Mouse (Mus musculus) heart, postnatal 14 days (tissue): Measurements from ENCODE around the gene Cpne4. TPM values are rescaled to one million over a fixed set of nuclear protein-coding genes. Genes with fewer than 3 reads are reported as not detected.

ENCODE experiments used
- DNase-seq, 2 experiments: peaks; one replicate each; pipeline ENCODE4 v3.0.0; 2021 to 2022
- intact Hi-C: fragments of 180-260 bp; cut with DNase I; formaldehyde crosslinking; loops from one replicate; pipeline ENCODE4 v1.15.1; 2025
- long read RNA-seq, 2 experiments: library from polyadenylated mRNA; stranded (forward); transcript quantifications; one replicate each; pipeline ENCODE4 v2.0.0; 2021
- total RNA-seq, 2 experiments: library from RNA; stranded (reverse); gene quantifications; 2 replicates each; pipeline ENCODE4 v1.2.3; 2021

Cpne4 gene
- total RNA-seq, result under 1 TPM in 1 of 2 experiments, not detected in 1; 0.07 TPM
- long read RNA-seq, experiment 1, partial matches to known transcripts, result 0 of 1 reads
- long read RNA-seq, experiment 1, other reads (novel, unspliced or antisense), result 1 of 1 reads
- long read RNA-seq, experiment 2, result 0 reads

GRCm38 (mm10) chr9:104546986-104547385 is at the start of gene Cpne4:
Cpne4 (plus strand) TSS chr9:104547286.
- intact Hi-C loops, result no loop called here

GRCm38 (mm10) chr9:104515187-104515586 is 31.9 kb upstream of the Cpne4 start:
- intact Hi-C loops, result no loop called here
- no peak for DNase-seq

More at GRCm38 (mm10) chr9:104546986-104547385, at the start of gene Cpne4:
- DNase-seq, result no peak

- intact Hi-C loops, result no loop called here
- no peak for DNase-seq
Observed at GRCm38 (mm10) chr9:104535508-104535907, 11.6 kb upstream of the Cpne4 start.

GRCm38 (mm10) chr9:104565815-104566214 is 18.7 kb downstream of the Cpne4 start:
- intact Hi-C loops, result no loop called here
- no peak for DNase-seq

GRCm38 (mm10) chr9:104566468-104566867 is 19.4 kb downstream of the Cpne4 start:
- intact Hi-C loops, result no loop called here
- DNase-seq, result no peak

- intact Hi-C loops, result no loop called here
- no peak for DNase-seq
Observed at GRCm38 (mm10) chr9:104567096-104567495, 20.0 kb downstream of the Cpne4 start.

GRCm38 (mm10) chr9:104569480-104570167 is 22.5 kb downstream of the Cpne4 start:
- intact Hi-C loops, result no loop called here

GRCm38 (mm10) chr9:104572856-104573255 is 25.8 kb downstream of the Cpne4 start:
- intact Hi-C loops, result no loop called here
- DNase-seq, result no peak

More at GRCm38 (mm10) chr9:104569480-104570167, 22.5 kb downstream of the Cpne4 start:
- peak; percentile 66 to 80 for DNase-seq

- peak; percentile 56 to 61 for DNase-seq
- intact Hi-C loops, result loop anchor here (1.0 kb wide), 1 partner anchor 815 kb away; no protein-coding TSS in a partner anchor
Observed at GRCm38 (mm10) chr9:104574476-104574875, 27.4 kb downstream of the Cpne4 start.

- no peak for DNase-seq
- intact Hi-C loops, result no loop called here
Observed at GRCm38 (mm10) chr9:104581921-104582624, 35.0 kb downstream of the Cpne4 start.

- no peak for DNase-seq
- intact Hi-C loops, result no loop called here
Observed at GRCm38 (mm10) chr9:104582675-104583074, 35.6 kb downstream of the Cpne4 start.

- no peak for DNase-seq
Observed at GRCm38 (mm10) chr9:104594550-104594949, 47.5 kb downstream of the Cpne4 start.

GRCm38 (mm10) chr9:104594979-104595378 is 47.9 kb downstream of the Cpne4 start:
- intact Hi-C loops, result no loop called here
- DNase-seq, result no peak

More at GRCm38 (mm10) chr9:104594550-104594949, 47.5 kb downstream of the Cpne4 start:
- intact Hi-C loops, result no loop called here

- no peak for DNase-seq
- intact Hi-C loops, result no loop called here
Observed at GRCm38 (mm10) chr9:104612523-104612922, 65.4 kb downstream of the Cpne4 start.

GRCm38 (mm10) chr9:104616691-104617090 is 69.6 kb downstream of the Cpne4 start:
- intact Hi-C loops, result no loop called here
- no peak for DNase-seq

- no peak for DNase-seq
- intact Hi-C loops, result no loop called here
Observed at GRCm38 (mm10) chr9:104623564-104623963, 76.5 kb downstream of the Cpne4 start.

GRCm38 (mm10) chr9:104627816-104628215 is 80.7 kb downstream of the Cpne4 start:
- intact Hi-C loops, result no loop called here
- DNase-seq, result no peak

GRCm38 (mm10) chr9:104629282-104629681 is 82.2 kb downstream of the Cpne4 start:
- intact Hi-C loops, result no loop called here
- DNase-seq, result no peak

GRCm38 (mm10) chr9:104646348-104646994 is 99.4 kb downstream of the Cpne4 start:
- intact Hi-C loops, result no loop called here
- peak; percentile 11 to 18 for DNase-seq

GRCm38 (mm10) chr9:104652691-104653261 is 105.7 kb downstream of the Cpne4 start:
- no peak for DNase-seq
- intact Hi-C loops, result no loop called here

GRCm38 (mm10) chr9:104659758-104660157 is 112.7 kb downstream of the Cpne4 start:
- no peak for DNase-seq
- intact Hi-C loops, result no loop called here
